Mouse (Mus musculus) heart, adult 2 months (tissue): ENCODE measurements at regions not wholly inside any gene's neighbourhood (a gene's known extent, or its start where the extent isn't known, plus 50 kb on each side); places are given as distances from the start of the nearest gene placed in this dataset.

ENCODE experiments used
- CTCF ChIP-seq: fragments of 200-600 bp; IDR thresholded peaks from 2 replicates; pipeline ENCODE4 v1.8.1; 2022; ENCODE audit warnings: antibody characterized with exemption, mild to moderate bottlenecking, moderate library complexity
- POLR2A ChIP-seq: fragments of 200-500 bp; IDR thresholded peaks from 2 replicates; pipeline ENCODE4 v1.6.1; 2011; ENCODE audit warnings: mild to moderate bottlenecking, low read depth, low read length, control low read depth; ENCODE audit not compliant: insufficient read depth

GRCm38 (mm10) chr15:96928692-96929091, 127.1 kb downstream of the Slc38a4 start:
- TF ChIP-seq CTCF = no peak
- no peak for TF ChIP-seq POLR2A
